Mouse (Mus musculus): ENCODE results near the gene Gm49369.

DNA sequence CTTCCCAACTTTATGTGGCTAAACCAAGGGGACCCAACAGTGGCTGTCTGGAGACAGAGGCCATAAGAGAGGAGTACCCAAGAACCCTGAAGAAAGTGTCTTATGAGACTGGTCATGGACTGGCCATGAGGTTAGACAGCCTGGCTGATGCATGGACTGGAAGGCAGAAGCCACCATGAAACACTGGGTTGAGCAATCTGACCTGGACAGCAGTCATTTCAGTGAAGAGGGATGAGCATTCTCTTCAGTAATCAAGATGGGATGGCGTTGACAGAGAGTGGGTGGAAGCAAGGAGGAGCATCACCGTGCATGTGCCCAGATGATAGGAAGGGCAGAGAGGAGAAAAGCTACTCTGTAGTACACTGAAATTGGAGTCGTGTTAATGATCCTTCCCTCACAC lies 8.6 kb upstream of the Gm49369 start:
- TF ChIP-seq CTCF (IDR thresholded peaks at IDR 0.05; ENCODE audit: low read depth, low read length) (no peak), POLR2A (IDR thresholded peaks at IDR 0.05; ENCODE audit: insufficient read depth, low read length) (no peak)
